Mouse (Mus musculus): ENCODE data around the gene Grm6. TPM values are rescaled to one million over a fixed set of nuclear protein-coding genes. Genes with fewer than 3 reads are reported as not detected.

Gene Grm6
- polyA plus RNA-seq, 1 experiment from 2014 or later: 0.11 TPM

- H3K36me3 ChIP-seq (ENCODE audit: control insufficient read depth, insufficient read depth, low read length): no peaks in the 10 kb centered on the region
- peaks cover 52% of the 10 kb centered on the region for H3K27me3 ChIP-seq (ENCODE audit: control insufficient read depth, insufficient read depth, low read length)
- no peak for ATAC-seq (ENCODE audit: insufficient number of reproducible peaks, low FRiP score, low TSS enrichment, low read depth)
- H3K9me3 ChIP-seq (ENCODE audit: control insufficient read depth, low read length): no peaks in the 10 kb centered on the region
- 34% methylated on average over 3 of the region's 3 CpGs for WGBS
- peaks cover 6% of the 10 kb centered on the region; the same call in 1 of the 2 replicates for H3K4me1 ChIP-seq (ENCODE audit: control insufficient read depth, insufficient read depth, low read length)
- no peak overlapping the region for H3K27ac ChIP-seq (replicated peaks; ENCODE audit: low read depth, low read length)
- H3K9ac ChIP-seq (ENCODE audit: low read length): no peak overlapping the region
- no peak overlapping the region for H3K4me3 ChIP-seq (ENCODE audit: low read depth, low read length)
- DNase-seq (ENCODE audit: low spot score): no peak
- H3K4me2 ChIP-seq (ENCODE audit: low read depth, severe bottlenecking): no peak overlapping the region
Measured at GRCm38 (mm10) chr11:50848520-50849137, 1.9 kb upstream of the Grm6 start.

GRCm38 (mm10) chr11:50849310-50849709, 1.2 kb upstream of the Grm6 start:
- Histone ChIP-seq H3K9ac (ENCODE audit: low read length) (no peak overlapping the region), H3K4me3 (ENCODE audit: low read depth, low read length) (no peak overlapping the region), H3K4me2 (ENCODE audit: low read depth, severe bottlenecking) (no peak overlapping the region), H3K27me3 (ENCODE audit: control insufficient read depth, insufficient read depth, low read length) (peaks cover 52% of the 10 kb centered on the region), H3K36me3 (ENCODE audit: control insufficient read depth, insufficient read depth, low read length) (no peaks in the 10 kb centered on the region), H3K9me3 (ENCODE audit: control insufficient read depth, low read length) (no peaks in the 10 kb centered on the region), H3K27ac (replicated peaks; ENCODE audit: low read depth, low read length) (no peak overlapping the region), H3K4me1 (ENCODE audit: control insufficient read depth, insufficient read depth, low read length) (peaks cover 6% of the 10 kb centered on the region; the same call in 1 of the 2 replicates)
- ATAC-seq (ENCODE audit: insufficient number of reproducible peaks, low FRiP score, low TSS enrichment, low read depth): no peak
- no peak for DNase-seq (ENCODE audit: low spot score)
- 6% methylated on average over 10 of the region's 10 CpGs for WGBS

GRCm38 (mm10) chr11:50850989-50851601, 610 bp downstream of the Grm6 start:
- Histone ChIP-seq H3K9ac (ENCODE audit: low read length) (no peak overlapping the region; the same call in 1 of the 2 replicates), H3K27ac (replicated peaks; ENCODE audit: low read depth, low read length) (no peak overlapping the region), H3K4me1 (ENCODE audit: control insufficient read depth, insufficient read depth, low read length) (peaks cover 6% of the 10 kb centered on the region; the same call in 1 of the 2 replicates), H3K4me3 (ENCODE audit: low read depth, low read length) (peak overlapping the region; percentile 35), H3K9me3 (ENCODE audit: control insufficient read depth, low read length) (no peaks in the 10 kb centered on the region), H3K36me3 (ENCODE audit: control insufficient read depth, insufficient read depth, low read length) (no peaks in the 10 kb centered on the region), H3K27me3 (ENCODE audit: control insufficient read depth, insufficient read depth, low read length) (peaks cover 52% of the 10 kb centered on the region), H3K4me2 (ENCODE audit: low read depth, severe bottlenecking) (peak overlapping the region; percentile 72)
- no peak for ATAC-seq (ENCODE audit: insufficient number of reproducible peaks, low FRiP score, low TSS enrichment, low read depth)
- DNase-seq (ENCODE audit: low spot score): peak; percentile 50
- WGBS: under 1% methylated on average over 72 of the region's 72 CpGs

GRCm38 (mm10) chr11:50878641-50879040, 28.2 kb downstream of the Grm6 start:
- ATAC-seq (ENCODE audit: insufficient number of reproducible peaks, low FRiP score, low TSS enrichment, low read depth): no peak
- H3K4me2 ChIP-seq (ENCODE audit: low read depth, severe bottlenecking): no peak overlapping the region
- 93% methylated on average over 3 of the region's 3 CpGs for WGBS
- no peak overlapping the region for H3K4me3 ChIP-seq (ENCODE audit: low read depth, low read length)
- H3K27ac ChIP-seq (replicated peaks; ENCODE audit: low read depth, low read length): no peak overlapping the region
- H3K9ac ChIP-seq (ENCODE audit: low read length): no peak overlapping the region
- H3K36me3 ChIP-seq (ENCODE audit: control insufficient read depth, insufficient read depth, low read length): peaks cover 35% of the 10 kb centered on the region
- no peaks in the 10 kb centered on the region for H3K27me3 ChIP-seq (ENCODE audit: control insufficient read depth, insufficient read depth, low read length)
- peaks cover 4% of the 10 kb centered on the region; the same call in 1 of the 2 replicates for H3K9me3 ChIP-seq (ENCODE audit: control insufficient read depth, low read length)
- no peak for DNase-seq (ENCODE audit: low spot score)
- no peaks in the 10 kb centered on the region for H3K4me1 ChIP-seq (ENCODE audit: control insufficient read depth, insufficient read depth, low read length)

- H3K9me3 ChIP-seq (ENCODE audit: control insufficient read depth, low read length): no peaks in the 10 kb centered on the region; the same call in 1 of the 2 replicates
- H3K36me3 ChIP-seq (ENCODE audit: control insufficient read depth, insufficient read depth, low read length): peaks cover 14% of the 10 kb centered on the region; the same call in 1 of the 2 replicates
- no peak overlapping the region for H3K27ac ChIP-seq (replicated peaks; ENCODE audit: low read depth, low read length)
- H3K4me2 ChIP-seq (ENCODE audit: low read depth, severe bottlenecking): no peak overlapping the region
- H3K4me1 ChIP-seq (ENCODE audit: control insufficient read depth, insufficient read depth, low read length): peaks cover 8% of the 10 kb centered on the region; the same call in 1 of the 2 replicates
- no peak overlapping the region for H3K4me3 ChIP-seq (ENCODE audit: low read depth, low read length)
- no peaks in the 10 kb centered on the region for H3K27me3 ChIP-seq (ENCODE audit: control insufficient read depth, insufficient read depth, low read length)
- no peak overlapping the region for H3K9ac ChIP-seq (ENCODE audit: low read length)
- DNase-seq (ENCODE audit: low spot score): no peak
- WGBS: 81% methylated on average over 3 of the region's 3 CpGs
- no peak for ATAC-seq (ENCODE audit: insufficient number of reproducible peaks, low FRiP score, low TSS enrichment, low read depth)
Measured at GRCm38 (mm10) chr11:50883756-50884155, 33.3 kb downstream of the Grm6 start.

GRCm38 (mm10) chr11:50886231-50886932, 35.9 kb downstream of the Grm6 start:
- Histone ChIP-seq H3K4me3 (ENCODE audit: low read depth, low read length) (peak overlapping the region; percentile 28), H3K4me1 (ENCODE audit: control insufficient read depth, insufficient read depth, low read length) (peaks cover 8% of the 10 kb centered on the region; the same call in 1 of the 2 replicates), H3K27me3 (ENCODE audit: control insufficient read depth, insufficient read depth, low read length) (no peaks in the 10 kb centered on the region), H3K4me2 (ENCODE audit: low read depth, severe bottlenecking) (peak overlapping the region; percentile 62), H3K27ac (replicated peaks; ENCODE audit: low read depth, low read length) (no peak overlapping the region), H3K9ac (ENCODE audit: low read length) (peak overlapping the region; percentile 63), H3K36me3 (ENCODE audit: control insufficient read depth, insufficient read depth, low read length) (peaks cover 9% of the 10 kb centered on the region; the same call in 1 of the 2 replicates), H3K9me3 (ENCODE audit: control insufficient read depth, low read length) (no peaks in the 10 kb centered on the region)
- ATAC-seq (ENCODE audit: insufficient number of reproducible peaks, low FRiP score, low TSS enrichment, low read depth) (no peak), DNase-seq (ENCODE audit: low spot score) (no peak)
- 53% methylated on average over 8 of the region's 8 CpGs for WGBS

GRCm38 (mm10) chr11:50886933-50887293, 36.4 kb downstream of the Grm6 start:
- Histone ChIP-seq H3K9me3 (ENCODE audit: control insufficient read depth, low read length) (no peaks in the 10 kb centered on the region), H3K9ac (ENCODE audit: low read length) (peak overlapping the region; percentile 63), H3K4me3 (ENCODE audit: low read depth, low read length) (peak overlapping the region; percentile 28), H3K36me3 (ENCODE audit: control insufficient read depth, insufficient read depth, low read length) (peaks cover 9% of the 10 kb centered on the region; the same call in 1 of the 2 replicates), H3K27me3 (ENCODE audit: control insufficient read depth, insufficient read depth, low read length) (no peaks in the 10 kb centered on the region), H3K27ac (replicated peaks; ENCODE audit: low read depth, low read length) (no peak overlapping the region), H3K4me1 (ENCODE audit: control insufficient read depth, insufficient read depth, low read length) (peaks cover 8% of the 10 kb centered on the region; the same call in 1 of the 2 replicates), H3K4me2 (ENCODE audit: low read depth, severe bottlenecking) (peak overlapping the region; percentile 62)
- ATAC-seq (ENCODE audit: insufficient number of reproducible peaks, low FRiP score, low TSS enrichment, low read depth) (no peak), DNase-seq (ENCODE audit: low spot score) (no peak)
- WGBS: 24% methylated on average over 10 of the region's 10 CpGs

GRCm38 (mm10) chr11:50887390-50888128, 37.1 kb downstream of the Grm6 start, which contains the start of gene Zfp454:
Gene Zfp454, minus strand, starts transcription at chr11:50887651.
- Histone ChIP-seq H3K4me1 (ENCODE audit: control insufficient read depth, insufficient read depth, low read length) (peaks cover 8% of the 10 kb centered on the region; the same call in 1 of the 2 replicates), H3K9me3 (ENCODE audit: control insufficient read depth, low read length) (no peaks in the 10 kb centered on the region; the same call in 1 of the 2 replicates), H3K9ac (ENCODE audit: low read length) (peak within 1 kb of the TSS; percentile 63), H3K4me2 (ENCODE audit: low read depth, severe bottlenecking) (peak within 1 kb of the TSS; percentile 62), H3K36me3 (ENCODE audit: control insufficient read depth, insufficient read depth, low read length) (peaks cover 6% of the 10 kb centered on the region; the same call in 1 of the 2 replicates), H3K4me3 (ENCODE audit: low read depth, low read length) (peak within 1 kb of the TSS; percentile 28), H3K27ac (replicated peaks; ENCODE audit: low read depth, low read length) (no peak within 1 kb of the TSS), H3K27me3 (ENCODE audit: control insufficient read depth, insufficient read depth, low read length) (no peaks in the 10 kb centered on the region)
- ATAC-seq (ENCODE audit: insufficient number of reproducible peaks, low FRiP score, low TSS enrichment, low read depth) (peak; percentile 94), DNase-seq (ENCODE audit: low spot score) (peak; percentile 94)
- WGBS: 6% methylated on average over 26 of the region's 26 CpGs
